Mouse (Mus musculus) c-Kit-positive CD71-positive TER-119-positive erythroid progenitor cells, embryonic 14.5 days (primary cell): Measurements from ENCODE around the gene Idh3a.
"Not testable (repeated sequence)": the region's sequence is repeated elsewhere in the genome, so short reads cannot be mapped to it uniquely, and the experiment has no call there.

Experiments used
- DNase-seq: peaks from one replicate; pipeline ENCODE4 v3.0.0-alpha.2; 2013; ENCODE audit warnings: low spot score

The Idh3a gene

GRCm38 (mm10) chr9:54586199-54587061, at the start of gene Idh3a:
Gene Idh3a, plus strand, starts transcription at chr9:54586334.
- DNase-seq: peak; percentile 95

DNA sequence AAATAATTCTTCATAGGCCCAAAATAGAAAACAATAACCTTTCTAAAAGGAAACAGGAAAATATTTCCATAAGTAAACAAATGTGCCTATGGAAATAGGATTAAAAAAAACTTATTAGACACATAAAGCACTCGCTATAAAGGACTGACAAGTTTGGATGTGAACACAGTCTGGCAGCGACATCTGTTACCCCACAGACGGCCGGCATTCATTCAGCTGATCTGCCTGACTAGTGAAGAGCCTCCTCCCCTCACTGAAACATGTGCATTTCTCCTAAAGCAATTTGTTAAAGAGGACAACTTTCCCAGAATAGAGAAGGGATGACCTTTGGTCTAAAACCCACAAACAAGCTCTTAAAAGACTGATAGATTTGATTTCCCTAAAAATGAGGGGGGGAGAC, 49.1 kb upstream of the Idh3a start:
- no peak for DNase-seq

GRCm38 (mm10) chr9:54537480-54537879, 48.7 kb upstream of the Idh3a start:
- no peak for DNase-seq

- DNase-seq: no peak
Measured at GRCm38 (mm10) chr9:54538244-54538643, 47.9 kb upstream of the Idh3a start.

DNA sequence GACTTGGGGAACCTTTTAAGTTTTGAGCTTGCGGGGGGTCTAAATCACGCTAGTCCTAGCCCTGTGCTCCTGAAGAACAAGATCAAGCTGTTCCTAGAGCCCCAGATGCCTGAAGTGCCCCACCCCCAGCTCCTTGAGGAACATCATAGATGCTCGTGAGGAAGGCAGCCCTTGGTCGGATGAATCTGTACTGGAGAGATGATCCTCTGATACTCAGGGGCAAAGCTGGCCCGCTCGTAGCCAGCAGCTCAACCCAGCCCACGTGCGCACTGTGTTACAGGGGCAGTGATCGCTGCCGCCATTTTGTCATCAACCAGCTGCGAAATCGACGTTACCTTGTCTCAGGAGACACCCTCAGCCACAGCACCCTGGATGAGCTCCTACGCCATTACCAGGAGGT, 47.5 kb upstream of the Idh3a start, which contains the start of gene Sh2d7:
Gene Sh2d7 (plus strand): TSS at position 301 of the 400 bp plus-strand sequence.
- DNase-seq: no peak

GRCm38 (mm10) chr9:54540801-54541200, 45.3 kb upstream of the Idh3a start:
- DNase-seq: no peak

DNA sequence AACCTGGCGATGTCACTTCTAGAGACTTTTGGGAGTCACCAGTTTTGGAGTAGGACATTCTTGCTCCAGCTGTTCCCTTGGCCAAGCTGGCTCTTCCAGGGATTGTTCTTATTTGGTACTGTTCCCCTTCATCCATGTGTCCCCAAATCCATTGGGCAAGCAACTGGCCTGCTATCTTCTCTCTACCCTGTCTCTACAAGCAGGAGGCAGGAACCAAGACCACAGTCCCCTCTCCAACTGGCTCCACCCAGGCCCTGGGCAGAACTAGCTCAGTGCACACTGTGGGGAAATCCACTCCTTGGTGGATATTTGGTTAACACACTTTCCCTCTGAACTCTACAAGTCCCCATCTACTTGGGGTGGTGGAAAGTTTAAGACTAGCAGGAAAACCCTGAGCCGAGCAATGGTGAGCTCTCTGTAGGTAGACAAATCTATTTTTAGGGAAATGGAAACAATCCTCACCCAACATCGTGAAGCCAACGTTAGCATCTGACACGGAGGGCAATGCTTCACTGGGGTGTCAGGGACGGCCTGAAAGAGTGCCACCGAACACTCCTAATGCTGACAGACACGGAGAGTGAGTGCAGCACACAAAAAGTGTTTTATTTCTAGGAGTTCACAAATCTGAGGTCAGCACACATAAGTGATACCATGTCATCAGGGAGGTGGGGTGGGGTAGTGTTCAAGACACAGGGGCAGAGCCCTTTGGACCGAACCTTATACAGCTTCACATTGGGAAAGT, 41.8 kb upstream of the Idh3a start:
- DNase-seq: no peak

- DNase-seq: no peak
Measured at GRCm38 (mm10) chr9:54544954-54545315, 41.2 kb upstream of the Idh3a start.

DNA sequence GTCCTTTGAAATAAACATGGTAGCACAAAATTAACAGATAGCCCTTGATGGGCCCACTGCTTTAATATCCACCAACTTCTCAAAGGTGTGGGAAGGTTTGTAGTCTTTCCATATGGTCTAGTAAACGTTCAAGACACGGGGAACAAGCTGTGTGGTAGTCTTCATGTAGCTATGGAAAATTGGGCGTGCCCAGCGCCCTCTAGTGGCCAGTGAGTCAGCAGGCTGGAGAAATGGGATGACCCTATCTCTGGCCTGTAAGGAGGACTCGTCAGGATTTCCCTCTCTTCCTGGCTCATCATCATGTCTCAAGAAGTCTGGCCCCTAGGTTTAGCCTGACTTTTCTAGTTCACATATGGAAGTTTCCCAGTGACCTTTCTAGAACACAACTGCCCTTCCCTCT, 38.6 kb upstream of the Idh3a start:
- DNase-seq: peak; percentile 55

DNA sequence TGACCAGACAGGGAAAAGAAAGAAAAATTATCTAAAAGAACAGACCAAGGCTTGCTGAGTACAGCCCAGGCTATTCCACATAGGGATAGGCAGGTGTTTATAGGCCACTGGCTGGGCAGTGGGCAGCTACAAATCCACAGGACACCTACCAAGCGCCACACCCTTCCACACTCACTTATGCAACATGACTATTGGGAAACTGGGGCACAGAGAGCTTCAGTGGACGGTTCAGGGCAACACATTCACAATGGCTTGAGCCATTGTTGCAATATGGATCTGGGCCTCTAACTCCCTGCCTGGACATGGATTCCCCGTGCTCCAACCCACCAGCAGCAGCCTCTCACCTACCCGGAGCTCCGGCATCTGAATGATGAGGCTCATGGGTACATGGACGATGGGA, 36.7 kb upstream of the Idh3a start:
- DNase-seq: no peak

DNA sequence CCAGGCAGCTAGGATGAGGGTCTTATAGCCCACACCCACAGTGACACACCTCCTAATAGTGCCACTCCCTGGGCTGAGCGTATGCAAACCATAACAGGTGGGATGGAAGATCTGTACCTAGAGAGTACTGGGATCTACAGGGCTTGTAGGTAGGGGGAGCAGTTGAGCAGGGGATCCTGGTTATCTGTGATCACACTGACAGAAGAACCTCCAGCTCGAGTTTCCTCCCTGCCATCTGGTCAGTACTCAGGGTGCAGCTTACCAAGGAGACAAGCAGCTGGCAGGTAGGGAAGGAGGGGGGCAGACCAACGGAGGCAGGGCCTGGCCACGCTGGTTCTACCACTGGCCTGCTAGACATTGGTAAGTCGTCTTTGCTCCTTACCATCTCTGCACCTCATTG, 33.7 kb upstream of the Idh3a start:
- DNase-seq: peak; percentile 27

GRCm38 (mm10) chr9:54555044-54555443, 31.1 kb upstream of the Idh3a start:
- DNase-seq: no peak

- no peak for DNase-seq
Measured at GRCm38 (mm10) chr9:54558731-54559130, 27.4 kb upstream of the Idh3a start.

GRCm38 (mm10) chr9:54559771-54560471, 26.2 kb upstream of the Idh3a start, which contains the start of gene Cib2:
Gene Cib2, minus strand, starts transcription at chr9:54560218.
- peak; percentile 62 for DNase-seq

GRCm38 (mm10) chr9:54560831-54561601, 25.1 kb upstream of the Idh3a start:
- no peak for DNase-seq

GRCm38 (mm10) chr9:54566958-54567357, 19.2 kb upstream of the Idh3a start:
- DNase-seq: no peak

DNA sequence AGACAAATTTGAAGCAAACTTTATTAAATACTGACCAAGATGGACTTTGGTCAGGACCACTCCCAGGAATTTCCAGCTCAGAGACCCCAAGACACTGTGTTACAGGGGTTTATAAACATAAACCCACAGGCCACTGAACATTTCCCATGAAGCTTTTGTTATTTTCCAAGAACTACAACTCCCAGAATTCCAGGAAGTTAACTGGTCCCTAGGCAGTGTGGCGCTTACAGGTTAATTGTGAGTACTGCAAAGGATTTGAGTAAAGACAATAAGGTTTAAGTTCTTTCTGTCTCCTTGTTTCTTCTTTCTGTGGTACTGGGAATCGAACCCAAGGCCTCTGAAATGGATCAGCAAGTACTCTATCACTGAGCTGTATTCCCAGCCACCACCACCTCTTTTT, 17.4 kb upstream of the Idh3a start:
- no peak for DNase-seq

GRCm38 (mm10) chr9:54571130-54571839, 14.8 kb upstream of the Idh3a start:
- DNase-seq: no peak

DNA sequence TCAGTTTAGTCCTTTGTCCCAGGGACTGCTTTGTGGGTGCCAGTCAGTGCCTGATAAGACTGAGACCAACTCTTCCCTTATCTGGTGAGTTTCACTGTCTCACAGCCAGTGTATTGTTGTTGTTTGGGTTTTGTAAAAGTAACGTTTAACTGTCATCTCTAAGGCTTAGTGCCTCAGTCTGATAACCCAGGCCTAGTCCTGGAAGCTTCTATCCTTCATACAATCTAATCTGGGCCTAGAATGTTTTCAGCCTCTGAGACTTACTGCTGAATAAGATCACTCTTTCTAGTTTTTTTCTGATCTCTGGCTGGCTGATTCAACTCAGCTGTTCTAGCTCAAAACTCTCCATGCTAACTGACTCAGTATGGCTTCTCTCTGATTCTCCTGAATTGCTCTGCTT, 2.4 kb upstream of the Idh3a start:
- DNase-seq: no peak

- DNase-seq: not testable (repeated sequence)
Measured at GRCm38 (mm10) chr9:54584127-54584526, 2.0 kb upstream of the Idh3a start.

- no peak for DNase-seq
Measured at GRCm38 (mm10) chr9:54585839-54586198, 315 bp upstream of the Idh3a start.
